Mouse (Mus musculus) olfactory bulb, adult 2 months (tissue): ENCODE measurements around the gene Rybp.

ENCODE experiments used
- CTCF ChIP-seq: fragments of 200-500 bp; IDR thresholded peaks from 2 replicates; pipeline ENCODE4 v1.5.1; 2012; ENCODE audit warnings: low read depth, mild to moderate bottlenecking, low read length, moderate library complexity; ENCODE audit not compliant: insufficient read depth
- POLR2A ChIP-seq: fragments of 200-500 bp; IDR thresholded peaks from 2 replicates; pipeline ENCODE4 v1.6.1; 2012; ENCODE audit warnings: mild to moderate bottlenecking, low read depth, low read length, moderate library complexity; ENCODE audit not compliant: insufficient read depth

DNA sequence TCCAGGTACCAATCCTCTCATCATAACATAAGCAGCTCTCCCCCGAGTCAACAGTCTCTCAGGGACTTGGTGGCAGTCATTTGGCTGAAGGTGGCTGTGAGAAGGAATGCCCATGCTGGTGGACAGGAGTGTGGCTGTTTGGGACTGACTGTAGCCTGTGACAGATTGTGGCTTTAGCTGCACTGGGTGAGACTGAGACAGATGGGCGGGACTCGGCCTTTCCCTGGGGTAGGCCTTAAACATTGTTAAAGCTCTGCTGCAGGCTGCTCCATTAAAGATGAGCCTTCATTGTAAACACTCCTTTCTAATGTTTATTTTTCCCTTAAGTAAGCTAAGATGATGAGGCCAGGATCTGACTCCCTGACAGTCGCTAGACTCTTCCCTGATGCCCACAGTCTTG lies 42.3 kb upstream of the Rybp start:
- no peak for TF ChIP-seq POLR2A
- TF ChIP-seq CTCF: no peak
